Mouse (Mus musculus) hindbrain, embryonic 10.5 days (tissue): ENCODE results near the gene Barx1. TPM values are rescaled to one million over a fixed set of nuclear protein-coding genes. Genes with fewer than 3 reads are reported as not detected.

Source experiments
- DNase-seq: peaks from one replicate; pipeline ENCODE4 v3.0.0-alpha.2; 2017; ENCODE audit warnings: low spot score
- H3K27ac ChIP-seq: fragments of 300-500 bp; sonication (generic); 2 replicates; pipeline ENCODE4 v1.5.1; 2016; ENCODE audit warnings: mild to moderate bottlenecking, moderate library complexity
- H3K27me3 ChIP-seq: fragments of 300-500 bp; sonication (generic); 2 replicates; pipeline ENCODE4 v1.6.1; 2016; ENCODE audit warnings: mild to moderate bottlenecking; ENCODE audit not compliant: poor library complexity, insufficient read depth, severe bottlenecking
- H3K36me3 ChIP-seq: fragments of 300-500 bp; sonication (generic); 2 replicates; pipeline ENCODE4 v1.6.1; 2016; ENCODE audit warnings: mild to moderate bottlenecking, moderate library complexity
- H3K4me1 ChIP-seq: fragments of 300-500 bp; sonication (generic); replicated peaks from 2 replicates; pipeline ENCODE4 v1.6.1; 2016; ENCODE audit warnings: mild to moderate bottlenecking
- H3K4me3 ChIP-seq: fragments of 300-500 bp; sonication (generic); 2 replicates; pipeline ENCODE4 v1.5.1; 2016; ENCODE audit warnings: mild to moderate bottlenecking, moderate library complexity
- H3K9me3 ChIP-seq: fragments of 300-500 bp; sonication (generic); 2 replicates; pipeline ENCODE4 v1.6.1; 2016; ENCODE audit warnings: mild to moderate bottlenecking, moderate library complexity
- WGBS: fragments of 180-500 bp; shearing (Covaris S2); methylation state at CpG from one replicate; pipeline ENCODE4 v1.1.7; 2016; 5-methylcytosine and 5-hydroxymethylcytosine counted together
- polyA plus RNA-seq: library from polyadenylated mRNA; unstranded; fragments of >200 nt; fragmentation: Nextera tagmentation; extraction: Ambion mirVana; gene quantifications from 2 replicates; pipeline ENCODE4 v1.2.1, GENCODE M21; 2016

Gene Barx1
- polyA plus RNA-seq, 1 experiment from 2014 or later, result 2.9 TPM

- Histone ChIP-seq H3K9me3 (no peaks in the 10 kb centered on the region), H3K36me3 (no peaks in the 10 kb centered on the region), H3K27ac (peak overlapping the region; percentile 79), H3K27me3 (peaks cover 27% of the 10 kb centered on the region), H3K4me1 (peaks cover 15% of the 10 kb centered on the region), H3K4me3 (peak overlapping the region; percentile 56)
- 2% methylated on average over 21 of the region's 21 CpGs for WGBS
- DNase-seq, result peak; percentile 54
Measured at GRCm38 (mm10) chr13:48706385-48706951, 43.7 kb downstream of the Barx1 start.

GRCm38 (mm10) chr13:48712675-48713074, 49.9 kb downstream of the Barx1 start:
- no peak for DNase-seq
- WGBS, result 76% methylated on average over 2 of the region's 2 CpGs
- H3K4me1 ChIP-seq, result peaks cover 9% of the 10 kb centered on the region; the same call in 1 of the 2 replicates
- no peaks in the 10 kb centered on the region for H3K27me3 ChIP-seq
- H3K27ac ChIP-seq, result no peak overlapping the region
- H3K9me3 ChIP-seq, result no peaks in the 10 kb centered on the region
- no peak overlapping the region for H3K4me3 ChIP-seq
- no peaks in the 10 kb centered on the region for H3K36me3 ChIP-seq

- H3K4me1 ChIP-seq, result peaks cover 9% of the 10 kb centered on the region; the same call in 1 of the 2 replicates
- no peak overlapping the region for H3K4me3 ChIP-seq
- peaks cover 5% of the 10 kb centered on the region; the same call in 1 of the 2 replicates for H3K9me3 ChIP-seq
- 0 out of 2 replicates have a peak overlapping the region, but pooled peaks have one; percentile 64 for H3K27ac ChIP-seq
- no peaks in the 10 kb centered on the region; the same call in 1 of the 2 replicates for H3K27me3 ChIP-seq
- no peak for DNase-seq
- H3K36me3 ChIP-seq, result no peaks in the 10 kb centered on the region
- WGBS, result 62% methylated on average over 4 of the region's 4 CpGs
Measured at GRCm38 (mm10) chr13:48716075-48716474, 53.3 kb downstream of the Barx1 start.

Other genes with a start within 250 kb of the Barx1 start
- gene Zfp169, start 149.5 kb upstream of the Barx1 start, polyA plus RNA-seq, result 4.4 and 4.9 TPM in 2 replicates
- 2.6 and 2.8 TPM in 2 replicates for gene A830005F24Rik, start 149.4 kb upstream of the Barx1 start, polyA plus RNA-seq
- 7.6 and 9.6 TPM in 2 replicates for gene Ptpdc1, start 37.3 kb upstream of the Barx1 start, polyA plus RNA-seq
- 6.9 and 8.7 TPM in 2 replicates for gene Phf2, start 208.1 kb downstream of the Barx1 start, polyA plus RNA-seq